Mouse (Mus musculus) forebrain, embryonic 15.5 days (tissue): ENCODE results near the gene Rps15. TPM values are rescaled to one million over a fixed set of nuclear protein-coding genes. Genes with fewer than 3 reads are reported as not detected.

ENCODE experiments used
- ATAC-seq: fragments of 200-750 bp; cut with Nextera tagmentation; replicated peaks from 2 replicates; pipeline ENCODE4 v1.8.0; 2017; ENCODE audit warnings: mild to moderate bottlenecking, moderate TSS enrichment, moderate library complexity
- H3K27ac ChIP-seq: fragments of 300-500 bp; sonication (generic); replicated peaks from 2 replicates; pipeline ENCODE4 v1.5.1; 2015; ENCODE audit warnings: mild to moderate bottlenecking, inconsistent platforms
- H3K27me3 ChIP-seq: fragments of 300-500 bp; sonication (generic); 2 replicates; pipeline ENCODE4 v1.6.1; 2015; ENCODE audit warnings: inconsistent platforms
- H3K36me3 ChIP-seq: fragments of 300-500 bp; sonication (generic); 2 replicates; pipeline ENCODE4 v1.6.1; 2015; ENCODE audit warnings: mild to moderate bottlenecking, inconsistent platforms
- H3K4me1 ChIP-seq: fragments of 300-500 bp; sonication (generic); 2 replicates; pipeline ENCODE4 v1.6.1; 2015; ENCODE audit warnings: inconsistent platforms
- H3K4me2 ChIP-seq: fragments of 300-500 bp; sonication (generic); replicated peaks from 2 replicates; pipeline ENCODE4 v1.6.1; 2015; ENCODE audit warnings: mild to moderate bottlenecking, inconsistent platforms
- H3K4me3 ChIP-seq: fragments of 300-500 bp; sonication (generic); 2 replicates; pipeline ENCODE4 v1.5.1; 2015; ENCODE audit warnings: mild to moderate bottlenecking, inconsistent platforms
- H3K9ac ChIP-seq: fragments of 300-500 bp; sonication (generic); replicated peaks from 2 replicates; pipeline ENCODE4 v1.6.1; 2015; ENCODE audit warnings: mild to moderate bottlenecking, inconsistent platforms
- H3K9me3 ChIP-seq: fragments of 300-500 bp; sonication (generic); 2 replicates; pipeline ENCODE4 v1.6.1; 2016; ENCODE audit warnings: inconsistent platforms
- WGBS: fragments of 180-500 bp; shearing (Covaris S2); methylation state at CpG from one replicate; pipeline ENCODE4 v1.1.7; 2015; ENCODE audit warnings: mixed read lengths; 5-methylcytosine and 5-hydroxymethylcytosine counted together
- polyA plus RNA-seq: library from polyadenylated mRNA; unstranded; fragments of >200 nt; fragmentation: Nextera tagmentation; extraction: Ambion mirVana; gene quantifications from 2 replicates; pipeline ENCODE4 v1.2.1, GENCODE M21; 2015

Gene Rps15
- polyA plus RNA-seq, 1 experiment from 2014 or later = 628 TPM

GRCm38 (mm10) chr10:80281304-80281703 lies 10.9 kb upstream of the Rps15 start:
- WGBS = 84% methylated on average over 7 of the region's 7 CpGs
- Histone ChIP-seq H3K4me3 (no peak overlapping the region), H3K27ac (no peak overlapping the region), H3K36me3 (peaks cover 86% of the 10 kb centered on the region), H3K4me1 (no peaks in the 10 kb centered on the region), H3K27me3 (no peaks in the 10 kb centered on the region), H3K9me3 (no peaks in the 10 kb centered on the region), H3K9ac (no peak overlapping the region), H3K4me2 (no peak overlapping the region)
- ATAC-seq = no peak

GRCm38 (mm10) chr10:80281921-80282371 lies 10.3 kb upstream of the Rps15 start:
- no peak overlapping the region for H3K9ac ChIP-seq
- ATAC-seq = no peak
- WGBS = 75% methylated on average over 8 of the region's 8 CpGs
- H3K4me3 ChIP-seq = no peak overlapping the region
- H3K36me3 ChIP-seq = peaks cover 86% of the 10 kb centered on the region
- no peaks in the 10 kb centered on the region for H3K4me1 ChIP-seq
- H3K27me3 ChIP-seq = no peaks in the 10 kb centered on the region
- no peak overlapping the region for H3K4me2 ChIP-seq
- H3K27ac ChIP-seq = no peak overlapping the region
- no peaks in the 10 kb centered on the region for H3K9me3 ChIP-seq

GRCm38 (mm10) chr10:80282481-80283441 lies 9.5 kb upstream of the Rps15 start:
- H3K4me1 ChIP-seq = no peaks in the 10 kb centered on the region
- H3K27me3 ChIP-seq = no peaks in the 10 kb centered on the region
- ATAC-seq = no peak
- 90% methylated on average over 20 of the region's 20 CpGs for WGBS
- H3K4me3 ChIP-seq = no peak overlapping the region
- H3K27ac ChIP-seq = no peak overlapping the region
- no peaks in the 10 kb centered on the region for H3K9me3 ChIP-seq
- H3K4me2 ChIP-seq = no peak overlapping the region
- no peak overlapping the region for H3K9ac ChIP-seq
- peaks cover 84% of the 10 kb centered on the region for H3K36me3 ChIP-seq

DNA sequence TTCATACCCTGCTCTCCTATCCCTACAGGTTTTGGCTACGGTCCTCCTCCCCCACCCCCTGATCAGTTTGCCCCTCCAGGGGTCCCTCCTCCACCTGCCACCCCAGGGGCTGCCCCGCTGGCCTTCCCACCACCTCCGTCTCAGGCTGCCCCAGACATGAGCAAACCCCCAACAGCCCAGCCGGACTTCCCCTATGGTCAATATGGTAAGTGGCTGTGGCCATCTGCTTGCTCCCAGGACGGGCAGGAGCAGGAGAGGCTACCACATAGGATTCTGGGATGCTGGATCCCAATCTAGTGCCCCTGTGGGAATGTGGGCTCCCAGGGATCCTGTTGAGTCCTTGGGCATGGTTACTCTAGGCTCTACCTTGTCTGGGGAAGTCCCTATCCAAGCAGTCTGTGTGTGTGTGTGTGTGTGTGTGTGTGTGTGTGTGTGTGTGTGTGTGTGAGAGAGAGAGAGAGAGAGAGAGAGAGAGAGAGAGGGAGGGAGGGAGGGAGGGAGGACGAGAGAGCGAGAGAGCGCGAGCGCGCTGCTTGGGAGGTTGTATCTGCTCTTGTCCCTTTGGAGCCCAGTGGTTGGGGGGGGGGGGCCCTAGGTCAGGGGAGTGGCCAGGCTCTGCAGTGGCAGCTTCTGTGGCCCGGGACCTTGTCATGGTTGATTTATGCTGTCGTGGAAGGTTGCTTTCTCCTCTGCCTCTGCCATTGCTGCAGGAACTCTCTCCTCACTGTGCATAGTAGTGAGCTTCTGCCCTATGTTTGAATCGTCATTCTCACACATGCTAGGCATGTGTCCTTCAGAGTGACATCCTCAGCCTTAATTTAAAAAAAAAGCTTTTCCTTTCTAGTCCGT lies 6.8 kb upstream of the Rps15 start:
- Histone ChIP-seq H3K9me3 (no peaks in the 10 kb centered on the region), H3K36me3 (peaks cover 75% of the 10 kb centered on the region), H3K27ac (no peak overlapping the region), H3K9ac (no peak overlapping the region), H3K4me1 (no peaks in the 10 kb centered on the region), H3K4me2 (no peak overlapping the region), H3K4me3 (no peak overlapping the region), H3K27me3 (no peaks in the 10 kb centered on the region)
- 88% methylated on average over 14 of the region's 15 CpGs for WGBS
- ATAC-seq = no peak

DNA sequence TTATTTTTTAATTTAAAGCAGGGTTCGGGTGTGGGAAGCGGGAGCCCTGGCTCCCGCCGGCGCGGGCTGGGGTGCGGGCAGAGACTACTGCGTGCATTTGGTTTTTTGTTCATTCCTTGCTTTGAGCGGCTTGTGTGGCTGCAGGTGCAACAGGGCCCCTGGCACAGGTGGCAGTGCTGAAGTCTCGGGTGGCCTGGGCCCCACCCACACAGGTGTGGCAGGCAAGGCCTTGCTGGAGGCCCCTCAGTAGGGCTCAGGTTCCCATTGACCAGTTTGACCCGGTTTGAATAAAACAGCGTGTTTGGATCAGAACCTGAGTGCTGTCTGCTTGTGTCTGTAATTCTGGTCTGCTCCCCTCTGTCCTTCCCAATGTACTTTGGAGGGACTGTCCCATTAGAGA lies 4.2 kb upstream of the Rps15 start:
- no peak for ATAC-seq
- H3K4me2 ChIP-seq = no peak overlapping the region
- no peak overlapping the region for H3K4me3 ChIP-seq
- peaks cover 57% of the 10 kb centered on the region for H3K36me3 ChIP-seq
- no peak overlapping the region for H3K27ac ChIP-seq
- peaks cover 8% of the 10 kb centered on the region for H3K4me1 ChIP-seq
- no peaks in the 10 kb centered on the region for H3K9me3 ChIP-seq
- 95% methylated on average over 12 of the region's 12 CpGs for WGBS
- no peaks in the 10 kb centered on the region for H3K27me3 ChIP-seq
- H3K9ac ChIP-seq = no peak overlapping the region

DNA sequence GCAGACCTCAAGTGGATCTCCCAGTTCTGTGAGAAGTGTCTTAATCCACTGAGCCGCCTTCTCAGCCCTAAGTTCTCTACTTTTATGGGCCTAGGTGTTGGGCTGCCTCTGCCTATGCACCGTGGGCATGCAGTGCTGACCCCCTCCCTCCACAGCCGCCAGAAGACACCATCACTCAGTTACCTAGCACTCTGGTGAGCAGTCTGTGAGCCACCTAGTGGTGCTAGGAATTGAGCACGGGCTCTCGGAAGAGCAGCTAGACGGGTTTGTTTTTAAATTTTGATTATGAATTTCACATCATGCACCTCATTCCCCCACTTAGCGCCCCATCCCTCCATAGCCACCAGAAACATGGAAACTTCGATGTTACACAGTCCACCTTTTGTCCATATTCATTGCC lies 3.6 kb upstream of the Rps15 start:
- H3K4me3 ChIP-seq = no peak overlapping the region
- H3K27me3 ChIP-seq = no peaks in the 10 kb centered on the region
- ATAC-seq = no peak
- no peak overlapping the region for H3K9ac ChIP-seq
- no peak overlapping the region for H3K27ac ChIP-seq
- H3K9me3 ChIP-seq = no peaks in the 10 kb centered on the region
- no peak overlapping the region for H3K4me2 ChIP-seq
- H3K4me1 ChIP-seq = peaks cover 14% of the 10 kb centered on the region
- WGBS = 68% methylated on average over 8 of the region's 8 CpGs
- H3K36me3 ChIP-seq = peaks cover 52% of the 10 kb centered on the region

- WGBS = 19% methylated on average over 14 of the region's 14 CpGs
- Histone ChIP-seq H3K27me3 (no peaks in the 10 kb centered on the region), H3K36me3 (peaks cover 25% of the 10 kb centered on the region), H3K27ac (peak overlapping the region; percentile 91; the same call in 1 of the 2 replicates), H3K4me1 (peaks cover 59% of the 10 kb centered on the region), H3K4me3 (peak overlapping the region; percentile 69), H3K4me2 (peak overlapping the region; percentile 87), H3K9me3 (no peaks in the 10 kb centered on the region), H3K9ac (peak overlapping the region; percentile 96)
- ATAC-seq = no peak
Measured at GRCm38 (mm10) chr10:80293325-80293724, 1.1 kb downstream of the Rps15 start.

DNA sequence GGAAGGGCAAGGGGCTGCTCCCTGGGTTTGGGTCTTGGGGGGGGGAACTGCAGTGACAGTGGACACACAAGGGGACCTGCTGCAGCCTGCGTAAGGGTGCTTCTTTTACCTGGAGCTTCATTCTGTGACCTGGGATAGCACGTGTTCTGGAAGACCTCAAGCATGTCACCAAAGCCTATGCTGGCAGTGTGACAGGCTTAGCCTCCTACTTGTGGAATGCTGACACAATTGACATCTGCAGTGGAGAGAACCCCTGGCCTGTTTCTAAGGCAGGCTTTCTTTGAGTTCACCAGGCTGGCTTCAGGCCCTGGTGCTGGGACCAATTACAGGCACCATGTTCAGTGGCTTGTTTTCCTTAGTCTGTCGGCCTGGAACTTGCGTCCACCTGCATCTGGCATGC lies 2.1 kb downstream of the Rps15 start:
- Histone ChIP-seq H3K27me3 (no peaks in the 10 kb centered on the region), H3K4me3 (peak overlapping the region; percentile 69; the same call in 1 of the 2 replicates), H3K4me2 (no peak overlapping the region), H3K36me3 (peaks cover 15% of the 10 kb centered on the region), H3K4me1 (peaks cover 63% of the 10 kb centered on the region), H3K9ac (0 out of 2 replicates have a peak overlapping the region, but pooled peaks have one; percentile 13), H3K9me3 (no peaks in the 10 kb centered on the region), H3K27ac (no peak overlapping the region)
- no peak for ATAC-seq
- WGBS = 73% methylated on average over 4 of the region's 4 CpGs

DNA sequence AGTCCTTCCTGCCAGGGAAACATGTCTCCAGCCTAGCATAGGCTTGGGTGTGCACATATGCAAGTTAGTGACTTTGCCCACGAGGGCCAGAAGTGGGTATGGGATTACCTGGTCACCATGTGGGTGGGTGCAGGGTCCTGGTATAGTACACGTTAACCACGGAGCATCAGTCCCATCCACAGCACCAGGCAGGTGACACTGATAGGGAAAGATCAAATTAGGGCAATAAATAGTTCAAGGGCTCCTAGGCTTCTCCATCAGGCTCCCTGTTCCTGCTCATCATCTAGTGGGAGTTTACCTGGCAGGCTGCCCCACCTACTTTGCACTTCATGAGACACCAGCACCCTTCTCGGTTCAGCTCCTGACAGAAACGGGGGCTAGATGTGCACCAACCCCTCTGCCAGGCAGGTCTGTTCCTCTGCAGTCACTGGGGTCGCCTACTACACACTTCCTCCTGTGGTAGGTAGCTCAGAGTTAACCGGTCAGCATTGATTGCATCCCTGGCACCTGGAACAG lies 2.6 kb downstream of the Rps15 start:
- H3K4me2 ChIP-seq = no peak overlapping the region
- 47% methylated on average over 7 of the region's 7 CpGs for WGBS
- peak overlapping the region; percentile 54 for H3K4me3 ChIP-seq

GRCm38 (mm10) chr10:80295618-80296425 lies 3.6 kb downstream of the Rps15 start, which contains the start of gene Apc2:
Gene Apc2 (plus strand): TSS chr10:80295977.
- H3K9me3 ChIP-seq = no peaks in the 10 kb centered on the region
- peak; percentile 55 for ATAC-seq
- H3K27ac ChIP-seq = peak within 1 kb of the TSS; percentile 97
- peaks cover 13% of the 10 kb centered on the region for H3K36me3 ChIP-seq
- H3K27me3 ChIP-seq = no peaks in the 10 kb centered on the region
- H3K4me1 ChIP-seq = peaks cover 72% of the 10 kb centered on the region
- WGBS = under 1% methylated on average over 26 of the region's 26 CpGs
- H3K4me3 ChIP-seq = peak within 1 kb of the TSS; percentile 54
- H3K9ac ChIP-seq = peak within 1 kb of the TSS; percentile 56
- peak within 1 kb of the TSS; percentile 78 for H3K4me2 ChIP-seq

More for the DNA sequence above, 2.6 kb downstream of the Rps15 start:
- peaks cover 13% of the 10 kb centered on the region for H3K36me3 ChIP-seq
- no peaks in the 10 kb centered on the region for H3K27me3 ChIP-seq
- no peak for ATAC-seq
- H3K9me3 ChIP-seq = no peaks in the 10 kb centered on the region
- H3K9ac ChIP-seq = 0 out of 2 replicates have a peak overlapping the region, but pooled peaks have one; percentile 56
- peaks cover 65% of the 10 kb centered on the region for H3K4me1 ChIP-seq
- peak overlapping the region; percentile 97 for H3K27ac ChIP-seq

GRCm38 (mm10) chr10:80296824-80297223 lies 4.6 kb downstream of the Rps15 start:
- Histone ChIP-seq H3K27ac (peak overlapping the region; percentile 97), H3K4me2 (peak overlapping the region; percentile 78), H3K4me3 (peak overlapping the region; percentile 54), H3K36me3 (peaks cover 13% of the 10 kb centered on the region), H3K9ac (peak overlapping the region; percentile 56), H3K4me1 (peaks cover 75% of the 10 kb centered on the region), H3K9me3 (no peaks in the 10 kb centered on the region), H3K27me3 (no peaks in the 10 kb centered on the region)
- no peak for ATAC-seq
- WGBS = 83% methylated on average over 5 of the region's 5 CpGs
